Mouse (Mus musculus) cerebellum, postnatal 14 days (tissue): ENCODE data around the gene Lancl2.
A peak's percentile ranks its signal among the peaks of the same experiment; 100 is the strongest.

Source experiments
- DNase-seq, 2 experiments: peaks; one replicate each; pipeline ENCODE4 v3.0.0; 2021; ENCODE audit warnings: mixed read lengths in 2 of 2

The Lancl2 gene

DNA sequence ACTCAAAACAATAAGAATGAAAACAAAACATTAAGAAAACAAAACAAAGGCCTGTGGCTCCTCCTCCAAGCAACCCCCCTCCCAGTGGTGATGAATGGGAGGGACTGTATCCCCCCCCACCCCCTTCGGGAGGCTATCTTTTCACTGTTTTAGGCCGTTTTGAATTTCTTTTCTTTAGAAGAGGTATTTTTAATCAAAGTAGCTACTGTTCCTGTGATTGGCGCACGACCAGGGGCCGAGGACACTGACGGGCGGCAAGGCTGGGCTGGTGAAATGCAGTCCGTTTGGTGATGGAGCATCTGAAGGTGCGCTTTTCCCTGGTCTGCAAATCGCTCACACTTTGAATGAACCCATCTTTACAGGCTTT lies at the start of gene Lancl2:
Lancl2 (plus strand) TSS at position 165 of the 367 bp plus-strand sequence.
- peak; percentile 78 to 79 for DNase-seq

- no peak for DNase-seq
These were observed 41.0 kb upstream of the Lancl2 start for GRCm38 (mm10) chr6:57661295-57661694.

- DNase-seq = no peak
These were observed 18.2 kb upstream of the Lancl2 start for GRCm38 (mm10) chr6:57684156-57684555.

- DNase-seq = peak; percentile 86 to 88
These were observed 10.7 kb upstream of the Lancl2 start, which contains the start of gene Pyurf for GRCm38 (mm10) chr6:57691467-57692261. Gene Pyurf, minus strand, starts transcription at chr6:57692078.

- DNase-seq = no peak
These were observed 9.2 kb upstream of the Lancl2 start for GRCm38 (mm10) chr6:57693116-57693515.

GRCm38 (mm10) chr6:57701686-57702085 lies 654 bp upstream of the Lancl2 start:
- peak; percentile 12 to 27 for DNase-seq

- DNase-seq = peak; percentile 97 to 99
These were observed 581 bp downstream of the Lancl2 start for GRCm38 (mm10) chr6:57702743-57703499.

- peak; percentile 14 to 28 for DNase-seq
These were observed 1.4 kb downstream of the Lancl2 start for GRCm38 (mm10) chr6:57703703-57704102.

GRCm38 (mm10) chr6:57706721-57707120 lies 4.4 kb downstream of the Lancl2 start:
- no peak for DNase-seq

- no peak for DNase-seq
These were observed 9.4 kb downstream of the Lancl2 start for GRCm38 (mm10) chr6:57711726-57712125.

- no peak for DNase-seq
These were observed 19.0 kb downstream of the Lancl2 start for GRCm38 (mm10) chr6:57721347-57721746.

DNA sequence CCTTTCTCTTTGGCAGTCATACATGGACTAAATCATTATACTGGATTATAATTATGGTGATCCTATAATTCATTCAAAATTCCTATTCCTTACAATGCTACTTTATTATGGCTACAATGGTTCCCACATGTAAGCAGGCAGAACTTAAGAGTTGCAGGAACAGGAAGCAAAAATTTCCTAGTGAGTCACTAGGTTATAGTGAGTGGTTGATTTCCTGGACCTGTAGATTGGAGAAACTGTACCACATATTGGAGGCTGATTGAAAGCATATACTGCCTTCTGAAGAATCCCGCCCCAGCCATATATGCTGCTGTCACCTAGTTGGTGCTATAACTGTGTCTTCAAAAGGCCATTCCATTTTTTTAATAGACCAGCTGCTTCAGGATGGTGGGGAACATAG lies 40.4 kb downstream of the Lancl2 start:
- DNase-seq = no peak

DNA sequence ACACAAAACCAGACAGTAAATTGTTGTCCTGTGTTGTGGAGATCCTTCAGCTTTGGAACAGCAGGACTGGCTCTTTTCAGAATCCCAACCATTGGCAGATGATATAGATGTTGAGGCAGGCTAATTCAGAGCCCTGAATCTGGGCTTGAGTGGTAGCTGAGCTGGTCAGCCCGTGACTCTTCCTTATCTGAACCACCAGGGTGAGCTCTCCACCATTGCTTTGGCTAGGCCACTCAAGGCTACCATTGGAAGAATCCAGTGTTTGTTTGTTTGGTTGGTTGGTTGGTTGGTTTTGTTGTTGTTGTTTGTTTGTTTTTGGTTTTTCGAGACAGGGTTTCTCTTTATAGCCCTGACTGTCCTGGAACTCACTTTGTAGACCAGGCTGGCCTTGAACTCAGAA lies 41.0 kb downstream of the Lancl2 start:
- DNase-seq = peak; percentile 14 to 19

GRCm38 (mm10) chr6:57744123-57744522 lies 41.8 kb downstream of the Lancl2 start:
- DNase-seq = no peak

GRCm38 (mm10) chr6:57744974-57745747 lies 42.8 kb downstream of the Lancl2 start:
- DNase-seq = no peak

DNA sequence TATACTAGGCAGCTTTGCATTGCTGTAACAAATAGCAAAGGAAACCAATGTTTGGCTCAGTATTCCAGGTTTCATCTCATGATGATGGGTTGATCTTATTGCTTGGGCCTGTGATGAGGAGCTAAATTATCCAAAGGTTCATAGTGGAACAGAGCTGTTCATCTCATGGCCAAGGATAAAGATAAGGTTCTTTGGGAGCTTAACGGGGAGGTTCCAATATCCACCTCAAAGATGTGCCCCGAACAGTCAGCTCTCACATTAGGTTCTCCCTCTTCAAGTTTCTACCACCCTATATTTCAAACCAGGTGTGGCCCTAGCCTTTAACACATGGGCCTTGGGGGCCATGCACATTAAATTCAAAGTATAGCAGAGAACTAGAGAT lies 43.4 kb downstream of the Lancl2 start:
- DNase-seq = no peak

- DNase-seq = no peak
These were observed 51.8 kb downstream of the Lancl2 start for GRCm38 (mm10) chr6:57753962-57754759.

DNA sequence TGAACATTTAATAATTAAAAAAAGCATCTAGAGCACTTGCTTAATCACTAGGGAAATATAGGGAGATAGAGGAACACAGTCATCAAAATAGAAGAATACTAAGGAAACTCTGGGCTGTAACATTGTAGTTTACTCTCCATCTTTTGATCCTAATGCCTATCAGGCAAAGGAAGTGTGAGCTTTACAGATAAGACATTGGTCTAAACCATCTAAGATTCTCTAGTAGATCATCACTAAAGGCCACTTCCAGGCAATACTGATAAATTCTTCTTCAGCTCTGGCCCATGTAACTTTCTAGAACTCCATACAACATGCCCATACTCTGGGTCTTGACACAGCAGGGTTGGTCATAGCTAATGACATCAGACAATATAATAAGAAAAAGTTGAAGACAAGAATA lies 60.7 kb downstream of the Lancl2 start:
- no peak for DNase-seq

GRCm38 (mm10) chr6:57765095-57765878 lies 62.9 kb downstream of the Lancl2 start:
- DNase-seq = peak; percentile 33 to 41

DNA sequence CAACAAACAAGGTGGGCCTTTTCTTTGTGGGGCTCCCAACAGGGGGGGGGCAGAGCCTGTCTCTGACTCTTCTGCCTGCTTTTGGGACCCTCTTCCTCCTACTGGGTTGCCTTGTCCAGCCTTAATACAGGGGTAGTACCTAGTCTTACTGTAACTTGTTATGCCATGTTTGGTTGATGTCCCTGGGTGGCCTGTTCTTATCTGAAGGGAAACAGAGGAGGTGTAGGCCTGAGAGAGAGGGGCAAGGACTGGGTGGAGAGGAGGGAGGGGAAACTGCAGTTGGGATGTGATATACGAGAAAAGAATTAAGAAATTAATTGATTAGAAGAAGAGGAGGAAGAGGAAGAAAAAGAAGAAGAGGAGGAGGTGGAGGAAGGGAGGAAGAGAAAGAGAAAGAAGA lies 63.9 kb downstream of the Lancl2 start:
- DNase-seq = no peak

DNA sequence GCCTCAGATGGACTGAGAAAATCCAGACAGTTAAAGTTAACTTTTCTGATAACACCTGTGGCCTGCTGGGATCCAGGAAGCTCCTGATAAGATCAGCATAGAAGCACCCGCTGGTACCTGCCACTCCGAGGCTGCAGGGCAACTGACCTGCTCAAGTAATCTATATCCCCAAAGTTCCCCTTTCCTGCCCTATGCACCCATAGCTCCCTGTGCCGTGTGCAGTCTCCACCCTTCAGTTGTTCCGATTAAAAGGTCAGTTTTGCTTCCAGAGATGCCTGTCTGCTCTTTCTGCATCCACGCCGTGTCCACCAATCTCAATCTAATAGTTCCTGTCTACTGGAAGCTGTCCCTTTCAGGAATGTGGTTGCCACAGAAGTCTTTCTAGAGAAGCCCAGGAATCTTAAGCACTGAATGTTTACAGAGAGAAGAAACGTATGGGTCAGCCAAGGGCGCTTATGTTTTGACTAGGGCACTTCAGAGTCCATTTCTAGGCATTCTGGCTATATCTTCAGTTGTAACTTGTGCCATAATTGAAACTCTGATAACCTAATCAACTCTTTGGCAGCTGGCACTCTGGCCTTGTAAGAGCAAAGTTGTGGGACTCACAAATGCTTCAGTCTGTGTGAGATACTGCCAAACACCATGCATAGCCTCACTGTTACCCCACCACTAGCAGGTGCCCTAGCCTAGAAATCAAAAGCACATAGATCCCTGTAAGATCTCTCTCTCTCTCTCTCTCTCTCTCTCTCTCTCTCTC lies 65.0 kb downstream of the Lancl2 start:
- no peak for DNase-seq
